ENCODE assay signal across 10 mouse cellular contexts in the genomic region with DNA sequence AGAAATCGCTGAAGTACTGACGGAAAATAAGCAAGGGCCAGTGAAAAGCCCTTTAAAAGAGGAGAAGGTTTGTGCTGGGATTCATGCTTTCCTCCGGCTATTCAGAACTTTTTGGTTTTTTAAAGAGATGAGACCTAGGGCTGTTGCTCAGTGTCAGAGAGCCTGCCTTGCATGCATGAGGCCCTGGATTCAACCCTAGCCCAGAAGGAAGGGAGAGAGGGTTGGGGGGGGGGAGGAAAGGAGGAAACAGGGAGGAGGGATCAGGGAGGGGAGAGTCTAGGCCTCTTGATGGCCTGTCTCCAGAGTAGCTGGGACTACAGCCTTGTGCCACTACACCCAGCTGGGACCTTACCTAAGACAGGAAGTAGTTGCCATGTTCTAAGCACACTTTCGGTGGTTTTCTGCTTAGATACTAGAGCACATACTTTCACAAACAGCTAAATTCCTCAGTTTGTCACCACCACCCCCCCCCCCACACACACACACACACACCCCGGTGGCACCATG. TPM values are rescaled to one million over a fixed set of nuclear protein-coding genes. Genes with fewer than 3 reads are reported as not detected.
A peak's percentile ranks its signal among the peaks of the same experiment; 100 is the strongest.
DNase-seq lines count a peak whose midpoint lies in the region; ATAC-seq lines count a peak whose summit lies in the region.
"Had no signal": no experiment of that assay in that cellular context is flagged by ENCODE, and none has a peak within 500 bp of the region (broad histone marks: within the 10 kb centered on the region; RNA-seq: fewer than 3 reads in every experiment).

No protein-coding gene starts in this region.

- no peaks in the 10 kb centered on the region for H3K36me3 ChIP-seq in hindbrain, embryonic 10.5 days
- H3K36me3 ChIP-seq in hindbrain, embryonic 16.5 days (ENCODE audit: control insufficient read depth, insufficient read depth, low read length): no peaks in the 10 kb centered on the region
- no peaks in the 10 kb centered on the region for H3K36me3 ChIP-seq in midbrain, embryonic 11.5 days (ENCODE audit: control insufficient read depth, insufficient read depth, low read length)
- H3K36me3 ChIP-seq in midbrain, embryonic 15.5 days (replicated peaks): no peaks in the 10 kb centered on the region
- no peaks in the 10 kb centered on the region for H3K36me3 ChIP-seq in intestine, embryonic 15.5 days
- no peaks in the 10 kb centered on the region for H3K36me3 ChIP-seq in stomach, embryonic 16.5 days (ENCODE audit: control insufficient read depth, insufficient read depth, low read length)
- H3K36me3 ChIP-seq: heart, embryonic 15.5 days had no signal

- H3K9me3 ChIP-seq in hindbrain, embryonic 10.5 days: no peaks in the 10 kb centered on the region
- H3K9me3 ChIP-seq in hindbrain, embryonic 16.5 days (ENCODE audit: control insufficient read depth, low read length): no peaks in the 10 kb centered on the region
- no peaks in the 10 kb centered on the region for H3K9me3 ChIP-seq in midbrain, embryonic 11.5 days (ENCODE audit: control insufficient read depth, low read length)
- H3K9me3 ChIP-seq in midbrain, embryonic 15.5 days: no peaks in the 10 kb centered on the region
- no peaks in the 10 kb centered on the region for H3K9me3 ChIP-seq in intestine, embryonic 15.5 days
- H3K9me3 ChIP-seq in stomach, embryonic 16.5 days (replicated peaks; ENCODE audit: control insufficient read depth, low read length): no peaks in the 10 kb centered on the region
- H3K9me3 ChIP-seq: heart, embryonic 15.5 days had no signal

- H3K27ac ChIP-seq in hindbrain, embryonic 10.5 days: peak overlapping the region; percentile 70
- no peak overlapping the region for H3K27ac ChIP-seq in hindbrain, embryonic 16.5 days (ENCODE audit: low read depth, low read length)
- H3K27ac ChIP-seq in midbrain, embryonic 11.5 days (ENCODE audit: low read depth, low read length): no peak overlapping the region
- H3K27ac ChIP-seq in midbrain, embryonic 15.5 days: no peak overlapping the region
- H3K27ac ChIP-seq in intestine, embryonic 15.5 days: 0 out of 2 replicates have a peak overlapping the region, but pooled peaks have one; percentile 36
- peak overlapping the region; percentile 58 for H3K27ac ChIP-seq in stomach, embryonic 16.5 days (ENCODE audit: low read length)
- H3K27ac ChIP-seq: heart, embryonic 15.5 days had no signal

- no peak for ATAC-seq in hindbrain, embryonic 16.5 days
- no peak for ATAC-seq in midbrain, embryonic 11.5 days (ENCODE audit: low FRiP score)
- no peak for ATAC-seq in midbrain, embryonic 15.5 days (replicated peaks)
- ATAC-seq in intestine, embryonic 15.5 days: peak; percentile 56; the same call in 1 of the 2 replicates
- ATAC-seq in stomach, embryonic 16.5 days (ENCODE audit: insufficient read depth, low FRiP score): no peak

- H3K4me1 ChIP-seq in hindbrain, embryonic 10.5 days (replicated peaks): peaks cover 27% of the 10 kb centered on the region
- H3K4me1 ChIP-seq in hindbrain, embryonic 16.5 days (ENCODE audit: control insufficient read depth, insufficient read depth, low read depth, low read length): peaks cover 5% of the 10 kb centered on the region; the same call in 1 of the 2 replicates
- H3K4me1 ChIP-seq in midbrain, embryonic 11.5 days (ENCODE audit: control insufficient read depth, insufficient read depth, low read length): peaks cover 6% of the 10 kb centered on the region; the same call in 1 of the 2 replicates
- peaks cover 3% of the 10 kb centered on the region; the same call in 1 of the 2 replicates for H3K4me1 ChIP-seq in midbrain, embryonic 15.5 days
- H3K4me1 ChIP-seq in intestine, embryonic 15.5 days (replicated peaks): peaks cover 10% of the 10 kb centered on the region; the same call in 1 of the 2 replicates
- peaks cover 11% of the 10 kb centered on the region for H3K4me1 ChIP-seq in stomach, embryonic 16.5 days (ENCODE audit: control insufficient read depth, insufficient read depth, low read length)

- no peak overlapping the region for H3K9ac ChIP-seq in hindbrain, embryonic 16.5 days (ENCODE audit: low read depth, low read length)
- no peak overlapping the region; the same call in 1 of the 2 replicates for H3K9ac ChIP-seq in midbrain, embryonic 11.5 days (ENCODE audit: low read length)
- no peak overlapping the region for H3K9ac ChIP-seq in midbrain, embryonic 15.5 days
- H3K9ac ChIP-seq in intestine, embryonic 15.5 days: no peak overlapping the region
- peak overlapping the region; percentile 48 for H3K9ac ChIP-seq in stomach, embryonic 16.5 days (ENCODE audit: low read length)
- H3K9ac ChIP-seq: heart, embryonic 15.5 days had no signal

- 74% methylated on average over 5 of the region's 5 CpGs for WGBS in hindbrain, embryonic 10.5 days
- WGBS in hindbrain, embryonic 16.5 days: 75% methylated on average over 5 of the region's 5 CpGs
- WGBS in midbrain, embryonic 11.5 days: 77% methylated on average over 5 of the region's 5 CpGs
- WGBS in midbrain, embryonic 15.5 days: 83% methylated on average over 5 of the region's 5 CpGs
- WGBS in intestine, embryonic 15.5 days: 80% methylated on average over 5 of the region's 5 CpGs
- WGBS in stomach, embryonic 16.5 days: 78% methylated on average over 5 of the region's 5 CpGs

- no peak overlapping the region for H3K4me3 ChIP-seq in hindbrain, embryonic 10.5 days
- H3K4me3 ChIP-seq in hindbrain, embryonic 16.5 days (ENCODE audit: low read length): no peak overlapping the region
- H3K4me3 ChIP-seq in midbrain, embryonic 11.5 days (ENCODE audit: low read depth, low read length): no peak overlapping the region
- no peak overlapping the region for H3K4me3 ChIP-seq in midbrain, embryonic 15.5 days
- H3K4me3 ChIP-seq in intestine, embryonic 15.5 days (replicated peaks): no peak overlapping the region
- H3K4me3 ChIP-seq in stomach, embryonic 16.5 days (replicated peaks; ENCODE audit: low read length): no peak overlapping the region
- H3K4me3 ChIP-seq: heart, embryonic 15.5 days had no signal

- DNase-seq in hindbrain, embryonic 10.5 days (ENCODE audit: low spot score): no peak
- DNase-seq in midbrain, embryonic 11.5 days (ENCODE audit: low spot score, missing footprints): peak; percentile 83
- no peak for DNase-seq in cerebellum, adult 9-11 months
- no peak for DNase-seq in left cerebral cortex, postnatal 25 days (ENCODE audit: low spot score in 2 of 2)
- DNase-seq: cerebellum, postnatal 36 days had no signal

- intact Hi-C loops in left cerebral cortex, postnatal 25 days (cut with DNase I): no loop called here

- no peak overlapping the region for H3K4me2 ChIP-seq in hindbrain, embryonic 16.5 days (ENCODE audit: low read length)
- H3K4me2 ChIP-seq in midbrain, embryonic 11.5 days: no peak overlapping the region
- no peak overlapping the region for H3K4me2 ChIP-seq in midbrain, embryonic 15.5 days
- no peak overlapping the region for H3K4me2 ChIP-seq in intestine, embryonic 15.5 days (replicated peaks)
- H3K4me2 ChIP-seq in stomach, embryonic 16.5 days (ENCODE audit: low read depth, low read length): no peak overlapping the region
- H3K4me2 ChIP-seq: heart, embryonic 15.5 days had no signal

- peaks cover 6% of the 10 kb centered on the region; the same call in 1 of the 2 replicates for H3K27me3 ChIP-seq in hindbrain, embryonic 10.5 days (ENCODE audit: insufficient read depth, poor library complexity, severe bottlenecking)
- no peaks in the 10 kb centered on the region for H3K27me3 ChIP-seq in hindbrain, embryonic 16.5 days (replicated peaks; ENCODE audit: control insufficient read depth, insufficient read depth, low read length)
- no peaks in the 10 kb centered on the region for H3K27me3 ChIP-seq in midbrain, embryonic 11.5 days (ENCODE audit: control insufficient read depth, insufficient read depth, low read length)
- no peaks in the 10 kb centered on the region for H3K27me3 ChIP-seq in midbrain, embryonic 15.5 days (replicated peaks)
- no peaks in the 10 kb centered on the region for H3K27me3 ChIP-seq in intestine, embryonic 15.5 days (replicated peaks)
- no peaks in the 10 kb centered on the region for H3K27me3 ChIP-seq in stomach, embryonic 16.5 days (ENCODE audit: control insufficient read depth, insufficient read depth, low read length)
- H3K27me3 ChIP-seq: heart, embryonic 15.5 days had no signal

RNA-seq across cellular contexts. Expression of a gene that starts 14.2 kb away (rescaled TPM):
- 55.1 and 59.0 TPM in 2 replicates for polyA plus RNA-seq in hindbrain, embryonic 10.5 days (2016; fragmentation: Nextera tagmentation; extraction: Ambion mirVana)
- polyA plus RNA-seq in hindbrain, embryonic 16.5 days (2015; fragmentation: Nextera tagmentation; extraction: Ambion mirVana): 54.5 and 55.5 TPM in 2 replicates
- polyA plus RNA-seq in midbrain, embryonic 11.5 days (2014; fragmentation: Nextera tagmentation; extraction: Ambion mirVana): 77.6 and 89.9 TPM in 2 replicates
- 68.1 and 69.6 TPM in 2 replicates for polyA plus RNA-seq in midbrain, embryonic 15.5 days (2015; fragmentation: Nextera tagmentation; extraction: Ambion mirVana)
- polyA plus RNA-seq in intestine, embryonic 15.5 days (2015; fragmentation: Nextera tagmentation; extraction: Ambion mirVana): 41.8 and 55.7 TPM in 2 replicates
- polyA plus RNA-seq in stomach, embryonic 16.5 days (2015; fragmentation: Nextera tagmentation; extraction: Ambion mirVana): 40.5 and 47.0 TPM in 2 replicates
- total RNA-seq in left cerebral cortex, postnatal 25 days (2021): 100 to 1,000 TPM; 106 to 114 TPM

Comparison
In these comparisons a context has a peak if more than half of its experiments do, and no peak if none do; other contexts are left out.
1. H3K27ac ChIP-seq: peak in hindbrain, embryonic 10.5 days (single experiment), intestine, embryonic 15.5 days (single experiment) and stomach, embryonic 16.5 days (single experiment); none in hindbrain, embryonic 16.5 days (single experiment), midbrain, embryonic 11.5 days (single experiment) and midbrain, embryonic 15.5 days (single experiment).